Mouse (Mus musculus) heart, adult 2 months (tissue): ENCODE results near the gene Tmem199. TPM values are rescaled to one million over a fixed set of nuclear protein-coding genes. Genes with fewer than 3 reads are reported as not detected.
A peak's percentile ranks its signal among the peaks of the same experiment; 100 is the strongest.

Source experiments
- DNase-seq, 2 experiments: peaks; one replicate each; pipeline ENCODE4 v3.0.0; 2021
- H3K27ac ChIP-seq: fragments of 200-600 bp; 2 replicates; pipeline ENCODE4 v1.8.1; 2022
- H3K27me3 ChIP-seq: fragments of 200-500 bp; 2 replicates; pipeline ENCODE4 v1.6.1; 2012; ENCODE audit warnings: mild to moderate bottlenecking, low read length, inconsistent platforms, mixed read lengths; ENCODE audit not compliant: control insufficient read depth, insufficient read depth
- H3K36me3 ChIP-seq: fragments of 200-500 bp; 2 replicates; pipeline ENCODE4 v1.6.1; 2012; ENCODE audit warnings: low read length, inconsistent platforms; ENCODE audit not compliant: control insufficient read depth, insufficient read depth
- H3K4me1 ChIP-seq: fragments of 200-500 bp; 2 replicates; pipeline ENCODE4 v1.6.1; 2011; ENCODE audit warnings: low read length; ENCODE audit not compliant: control insufficient read depth, insufficient read depth
- H3K4me3 ChIP-seq: fragments of 200-600 bp; 2 replicates; pipeline ENCODE4 v1.8.1; 2022
- H3K79me2 ChIP-seq: fragments of 200-500 bp; replicated peaks from 2 replicates; pipeline ENCODE4 v1.6.1; 2012; ENCODE audit warnings: mild to moderate bottlenecking, inconsistent platforms, low read length, moderate library complexity, mixed read lengths; ENCODE audit not compliant: control insufficient read depth, insufficient read depth
- H3K9ac ChIP-seq: fragments of 200-500 bp; 2 replicates; pipeline ENCODE4 v1.6.1; 2012; ENCODE audit warnings: low read depth, mild to moderate bottlenecking, control low read depth, inconsistent platforms, low read length, mixed read lengths
- CTCF ChIP-seq: fragments of 200-600 bp; IDR thresholded peaks from 2 replicates; pipeline ENCODE4 v1.8.1; 2022; ENCODE audit warnings: antibody characterized with exemption, mild to moderate bottlenecking, moderate library complexity
- EP300 ChIP-seq: fragments of 200-500 bp; IDR thresholded peaks from 2 replicates; pipeline ENCODE4 v1.6.1; 2011; ENCODE audit warnings: low read depth, low read length, control low read depth; ENCODE audit not compliant: insufficient read depth
- POLR2A ChIP-seq: fragments of 200-500 bp; IDR thresholded peaks from 2 replicates; pipeline ENCODE4 v1.6.1; 2011; ENCODE audit warnings: mild to moderate bottlenecking, low read depth, low read length, control low read depth; ENCODE audit not compliant: insufficient read depth
- WGBS: fragments of 180-500 bp; shearing (Covaris S2); methylation state at CpG from one replicate; pipeline ENCODE4 v1.1.7; 2018; 5-methylcytosine and 5-hydroxymethylcytosine counted together
- intact Hi-C: fragments of 180-260 bp; cut with DNase I; formaldehyde crosslinking; loops from one replicate; pipeline ENCODE4 v1.15.1; 2025
- polyA plus RNA-seq: library from polyadenylated mRNA; depleted of rRNA; stranded (reverse); fragments of >200 nt; gene quantifications from 2 replicates; pipeline ENCODE4 v1.2.3, GENCODE M21; 2012
- total RNA-seq, 2 experiments: library from RNA; stranded (reverse); gene quantifications; 2 replicates each; pipeline ENCODE4 v1.2.3; 2021

Tmem199 gene
- total and polyA plus RNA-seq, 3 experiments: 7.9 to 11.5 (median 11.3) TPM

DNA sequence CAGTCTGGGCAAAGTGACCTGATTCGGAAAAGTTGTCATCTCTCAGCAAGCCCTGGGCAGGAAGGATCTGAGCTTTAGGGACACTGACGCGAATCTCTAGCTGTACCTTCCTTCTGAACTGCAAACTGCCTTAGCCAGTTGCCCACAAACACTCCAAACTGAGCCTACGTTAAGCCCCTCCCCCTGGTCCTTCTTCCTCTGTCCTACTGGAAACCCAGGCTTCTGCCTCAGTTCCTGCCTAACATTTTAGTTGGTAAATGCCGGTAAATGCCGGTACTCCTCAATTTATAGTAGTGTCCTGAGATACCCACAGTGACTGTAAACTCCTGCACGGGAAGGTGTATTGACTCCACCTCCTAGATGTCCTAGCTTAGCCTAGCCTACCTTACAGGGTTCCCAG, 28.3 kb downstream of the Tmem199 start:
- Histone ChIP-seq H3K36me3 (no peaks in the 10 kb centered on the region), H3K9ac (no peak overlapping the region), H3K27ac (no peak overlapping the region), H3K4me3 (no peak overlapping the region), H3K27me3 (peaks cover 4% of the 10 kb centered on the region), H3K4me1 (no peaks in the 10 kb centered on the region), H3K79me2 (no peaks in the 10 kb centered on the region)
- intact Hi-C loops: no loop called here
- TF ChIP-seq CTCF (no peak), POLR2A (no peak), EP300 (no peak)
- DNase-seq: no peak
- 51% methylated on average over 7 of the region's 7 CpGs for WGBS

DNA sequence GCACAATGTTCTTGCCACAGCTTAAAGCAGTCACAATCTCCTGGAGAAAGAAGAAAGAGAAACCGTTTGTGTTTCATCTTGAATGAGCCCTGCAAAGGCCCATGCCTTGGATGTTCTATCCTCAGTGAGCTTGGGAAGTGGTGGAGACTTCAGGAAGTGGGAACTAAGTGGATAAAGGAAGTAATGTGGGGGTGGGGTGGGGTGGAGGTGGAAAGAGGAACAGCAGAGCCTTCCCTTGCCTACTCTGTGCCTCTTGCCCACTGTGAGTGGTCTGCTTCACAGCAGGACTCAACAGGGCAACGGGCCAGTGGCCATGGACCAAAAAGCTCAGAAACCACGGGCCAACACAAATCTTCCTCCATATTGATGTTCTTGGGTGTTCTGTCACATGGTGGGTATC, 36.7 kb downstream of the Tmem199 start:
- TF ChIP-seq EP300 (no peak), CTCF (no peak), POLR2A (no peak)
- 53% methylated on average over 3 of the region's 3 CpGs for WGBS
- no peak overlapping the region for H3K9ac ChIP-seq
- H3K36me3 ChIP-seq: no peaks in the 10 kb centered on the region
- no peaks in the 10 kb centered on the region for H3K4me1 ChIP-seq
- no peak overlapping the region for H3K27ac ChIP-seq
- no peak overlapping the region for H3K4me3 ChIP-seq
- no peaks in the 10 kb centered on the region for H3K27me3 ChIP-seq
- no peak for DNase-seq
- H3K79me2 ChIP-seq: no peaks in the 10 kb centered on the region
- intact Hi-C loops: no loop called here

DNA sequence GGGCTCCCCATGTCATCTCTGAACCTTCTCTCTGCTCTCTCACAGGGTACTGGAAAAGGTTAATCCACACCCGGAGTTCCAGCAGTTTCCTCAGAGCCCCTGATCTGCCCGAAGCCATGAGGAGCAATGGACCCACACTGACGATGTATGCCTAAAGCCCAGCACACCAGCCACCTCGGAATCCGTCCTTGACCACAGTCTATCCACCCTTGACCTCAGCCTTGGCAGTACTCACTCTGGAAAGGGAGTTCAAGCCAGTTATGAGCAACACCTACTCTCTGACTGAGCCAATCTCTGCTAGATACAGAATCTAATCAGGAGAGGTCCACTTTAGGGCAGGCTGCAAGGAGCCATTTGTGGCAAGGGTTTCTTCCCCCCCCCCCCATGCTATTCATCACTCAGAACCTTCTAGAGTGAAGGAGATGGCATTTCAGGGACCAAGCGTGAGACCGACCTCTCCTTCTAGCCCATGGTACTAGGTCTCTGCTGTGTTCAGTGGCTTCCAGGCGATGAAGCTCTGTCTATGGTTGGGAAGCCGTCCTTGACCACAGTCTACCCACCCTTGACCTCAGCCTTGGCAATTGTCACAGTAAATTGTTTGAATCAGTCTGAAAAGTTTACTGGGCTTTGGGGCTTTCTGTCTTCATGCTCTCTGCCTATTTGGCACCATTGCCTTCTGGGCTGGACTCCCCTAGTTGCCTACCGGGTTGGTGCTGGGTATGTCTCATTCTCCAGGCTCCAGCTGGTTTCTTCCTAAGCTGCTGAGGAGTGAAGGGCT, 40.5 kb downstream of the Tmem199 start:
- H3K27me3 ChIP-seq: no peaks in the 10 kb centered on the region
- H3K9ac ChIP-seq: no peak overlapping the region
- no peak for TF ChIP-seq CTCF
- TF ChIP-seq EP300: no peak
- TF ChIP-seq POLR2A: no peak
- no peak overlapping the region for H3K27ac ChIP-seq
- DNase-seq: no peak
- H3K36me3 ChIP-seq: no peaks in the 10 kb centered on the region
- intact Hi-C loops: no loop called here
- no peak overlapping the region for H3K4me3 ChIP-seq
- no peaks in the 10 kb centered on the region for H3K4me1 ChIP-seq
- no peaks in the 10 kb centered on the region for H3K79me2 ChIP-seq
- 90% methylated on average over 10 of the region's 10 CpGs for WGBS

DNA sequence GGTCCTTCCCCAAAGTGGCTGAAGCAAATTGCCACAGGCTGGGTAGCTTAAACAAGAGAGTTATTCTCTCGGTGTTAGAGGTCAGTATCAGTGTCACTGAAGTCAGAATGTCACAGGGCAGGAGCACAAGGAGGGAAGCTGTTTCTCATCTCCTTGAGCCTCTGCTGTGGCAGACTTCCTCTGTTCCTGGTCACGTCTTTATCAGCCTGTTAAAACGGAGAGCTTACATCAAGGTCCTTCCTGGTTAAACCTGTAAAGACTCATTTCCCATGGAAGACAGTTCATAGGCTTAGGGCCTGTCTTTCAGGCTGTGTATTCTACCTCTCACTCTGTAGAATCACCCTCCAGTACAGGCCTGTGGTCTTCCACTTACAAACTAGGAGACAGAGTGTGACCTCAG, 44.0 kb downstream of the Tmem199 start:
- TF ChIP-seq EP300 (no peak), POLR2A (no peak), CTCF (no peak)
- intact Hi-C loops: no loop called here
- Histone ChIP-seq H3K79me2 (no peaks in the 10 kb centered on the region), H3K27me3 (no peaks in the 10 kb centered on the region), H3K4me1 (peaks cover 2% of the 10 kb centered on the region; the same call in 1 of the 2 replicates), H3K27ac (no peak overlapping the region), H3K9ac (no peak overlapping the region), H3K36me3 (no peaks in the 10 kb centered on the region), H3K4me3 (no peak overlapping the region)
- no peak for DNase-seq
- WGBS: 42% methylated on average over 3 of the region's 3 CpGs

DNA sequence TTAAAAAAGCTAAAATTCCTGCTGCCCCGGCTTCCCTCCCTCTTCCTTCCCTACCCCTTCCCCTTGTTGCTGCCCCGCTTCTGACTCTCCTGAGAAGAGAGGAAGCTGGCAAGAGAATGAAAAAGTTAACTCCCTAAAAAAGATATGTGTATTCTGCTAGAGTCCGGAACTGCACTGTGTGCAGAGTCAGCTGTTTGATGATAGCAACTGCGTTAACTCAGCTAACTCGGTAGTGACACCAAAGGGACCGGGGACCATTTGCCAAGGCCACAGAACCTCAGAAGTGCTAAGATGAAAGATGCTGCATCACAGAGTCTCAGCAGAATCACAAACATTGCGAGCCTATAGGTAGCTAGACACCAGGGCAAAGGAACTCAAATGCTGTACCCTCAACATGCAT, 44.5 kb downstream of the Tmem199 start:
- Histone ChIP-seq H3K9ac (no peak overlapping the region), H3K4me3 (no peak overlapping the region), H3K27me3 (no peaks in the 10 kb centered on the region), H3K27ac (no peak overlapping the region), H3K79me2 (no peaks in the 10 kb centered on the region), H3K36me3 (no peaks in the 10 kb centered on the region), H3K4me1 (peaks cover 2% of the 10 kb centered on the region; the same call in 1 of the 2 replicates)
- DNase-seq: no peak
- intact Hi-C loops: no loop called here
- TF ChIP-seq CTCF: no peak
- TF ChIP-seq POLR2A: no peak
- no peak for TF ChIP-seq EP300
- 43% methylated on average over 7 of the region's 7 CpGs for WGBS

DNA sequence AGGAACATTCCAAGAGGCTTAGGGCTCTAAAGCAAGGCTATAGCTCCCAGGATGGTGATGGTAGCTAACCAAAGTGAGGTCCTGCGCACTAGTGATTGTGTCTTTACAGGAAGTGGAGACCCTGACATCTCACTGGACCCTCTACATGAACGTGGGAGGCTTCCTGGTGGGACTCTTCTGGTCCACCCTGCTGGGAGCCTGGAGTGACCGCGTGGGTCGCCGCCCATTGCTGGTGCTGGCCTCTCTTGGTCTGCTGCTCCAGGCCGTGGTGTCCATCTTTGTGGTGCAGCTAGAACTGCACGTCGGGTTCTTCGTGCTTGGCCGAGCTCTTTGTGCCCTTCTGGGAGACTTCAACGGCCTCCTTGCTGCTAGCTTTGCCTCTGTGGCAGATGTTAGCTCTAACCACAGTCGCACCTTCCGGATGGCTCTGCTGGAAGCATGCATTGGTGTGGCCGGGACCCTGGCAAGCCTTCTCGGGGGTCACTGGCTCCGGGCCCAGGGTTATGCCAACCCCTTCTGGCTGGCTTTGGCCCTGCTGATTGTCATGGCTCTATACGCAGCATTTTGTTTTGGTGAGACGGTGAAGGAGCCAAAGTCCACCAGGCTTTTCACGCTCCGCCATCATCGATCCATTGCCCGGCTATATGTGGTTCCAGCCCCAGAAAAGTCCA, 45.6 kb downstream of the Tmem199 start:
- intact Hi-C loops: no loop called here
- no peak overlapping the region for H3K27ac ChIP-seq
- WGBS: 73% methylated on average over 23 of the region's 23 CpGs

More for the DNA sequence above, 45.6 kb downstream of the Tmem199 start:
- no peak for DNase-seq
- Histone ChIP-seq H3K9ac (no peak overlapping the region), H3K4me1 (peaks cover 2% of the 10 kb centered on the region; the same call in 1 of the 2 replicates), H3K36me3 (no peaks in the 10 kb centered on the region), H3K27me3 (no peaks in the 10 kb centered on the region), H3K79me2 (no peaks in the 10 kb centered on the region), H3K4me3 (peak overlapping the region; percentile 82)
- TF ChIP-seq CTCF: no peak
- no peak for TF ChIP-seq POLR2A
- TF ChIP-seq EP300: no peak
